Mouse (Mus musculus): ENCODE results near the gene Wdr19. TPM values are rescaled to one million over a fixed set of nuclear protein-coding genes. Genes with fewer than 3 reads are reported as not detected.
"Not testable (repeated sequence)": the region's sequence is repeated elsewhere in the genome, so short reads cannot be mapped to it uniquely, and the experiment has no call there.

Gene Wdr19
- polyA plus RNA-seq, 2 experiments: 0.46 to 0.68 TPM

DNA sequence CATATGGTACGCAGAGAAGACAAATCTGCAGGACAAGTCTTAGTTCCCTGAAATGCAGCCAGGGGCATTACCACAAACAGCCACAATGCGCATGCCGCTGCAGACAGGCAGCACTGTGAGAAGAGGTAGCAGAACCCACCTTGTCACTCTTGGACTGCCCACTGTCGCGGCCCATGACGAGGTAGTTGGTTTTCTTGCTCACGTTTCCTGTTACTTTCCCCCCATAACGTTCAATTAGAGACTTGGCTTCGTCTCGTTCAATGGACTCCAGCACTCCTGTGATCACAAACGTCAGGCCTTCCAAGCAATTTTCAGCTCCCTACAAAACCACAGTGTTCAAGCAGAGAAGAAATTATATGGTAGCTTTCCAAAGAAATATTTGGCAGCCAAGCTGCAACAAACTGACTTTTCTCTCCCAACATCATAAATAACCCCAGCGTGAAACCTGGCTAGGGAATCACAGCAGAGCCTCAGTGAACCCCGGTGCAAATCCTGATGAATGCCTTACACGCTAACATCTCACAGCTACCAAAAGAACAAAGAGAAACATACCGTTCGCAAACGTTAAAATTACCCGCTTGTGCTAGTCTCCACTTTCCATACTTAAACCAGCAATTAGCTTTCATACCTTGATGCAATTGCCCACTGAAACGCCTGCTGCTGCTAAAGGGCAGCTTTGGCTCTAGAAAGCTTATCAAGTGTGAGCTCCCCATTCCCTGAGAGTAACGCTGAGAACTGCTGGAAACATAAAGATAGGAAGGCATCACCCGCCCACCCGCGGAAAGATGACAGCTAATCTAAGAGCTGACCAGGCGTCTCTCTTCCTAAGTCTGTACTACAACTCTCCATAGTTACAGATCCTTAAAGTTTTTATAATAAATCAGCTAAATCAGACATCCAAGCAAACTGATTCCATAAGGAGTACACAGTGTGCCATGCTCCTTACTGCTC, 88.5 kb downstream of the Wdr19 start:
- no peaks in the 10 kb centered on the region for H3K27me3 ChIP-seq (ENCODE audit: control insufficient read depth, insufficient read depth, low read length)
- peaks cover 56% of the 10 kb centered on the region for H3K36me3 ChIP-seq (replicated peaks; ENCODE audit: control insufficient read depth, insufficient read depth, low read depth)
- H3K4me2 ChIP-seq (ENCODE audit: low read depth): no peak overlapping the region
- no peak overlapping the region for H3K9ac ChIP-seq (replicated peaks)
- DNase-seq (ENCODE audit: low read depth in 3 of 3, low spot score in 3 of 3) (peak in 2 of 3 experiments; percentile 27 to 37), ATAC-seq (ENCODE audit: insufficient read depth) (peak; percentile 55; the same call in 1 of the 2 replicates)
- no peak overlapping the region for H3K27ac ChIP-seq
- no peak for TF ChIP-seq CTCF (IDR thresholded peaks at IDR 0.05; ENCODE audit: low read depth)
- H3K4me1 ChIP-seq (replicated peaks; ENCODE audit: control insufficient read depth in 2 of 2, insufficient read depth in 2 of 2, low read length in 1 of 2): peaks cover 2 to 18% of the 10 kb centered on the region in 2 experiments; a peak in 3 of 4 replicates
- H3K9me3 ChIP-seq (ENCODE audit: control insufficient read depth, low read length): no peaks in the 10 kb centered on the region
- no peak overlapping the region for H3K4me3 ChIP-seq (ENCODE audit: insufficient read depth in 1 of 2, low read depth in 2 of 2, low read length in 2 of 2)
- 72% methylated on average over 24 of the region's 24 CpGs for WGBS (ENCODE audit: insufficient replicate concordance)

DNA sequence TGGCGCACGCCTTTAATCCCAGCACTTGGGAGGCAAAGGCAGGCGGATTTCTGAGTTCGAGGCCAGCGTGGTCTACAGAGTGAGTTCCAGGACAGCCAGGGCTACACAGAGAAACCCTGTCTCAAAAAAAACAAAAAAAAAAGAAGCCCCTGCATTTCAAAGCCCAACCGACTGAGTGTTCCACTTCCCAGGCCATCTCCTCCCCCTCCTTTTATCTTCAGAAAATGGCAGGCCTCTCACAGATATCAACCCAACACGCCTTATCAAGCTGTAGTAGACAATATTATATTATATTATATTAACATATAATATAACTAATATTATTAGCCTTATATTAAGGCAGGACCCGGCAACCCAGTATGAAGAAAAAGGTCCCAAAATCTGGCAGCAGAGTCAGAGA, 89.5 kb downstream of the Wdr19 start:
- H3K27me3 ChIP-seq (ENCODE audit: control insufficient read depth, insufficient read depth, low read length); H3K27ac ChIP-seq; H3K4me3 ChIP-seq (ENCODE audit: insufficient read depth in 1 of 2, low read depth in 2 of 2, low read length in 2 of 2); ATAC-seq (ENCODE audit: insufficient read depth); DNase-seq (ENCODE audit: low read depth in 3 of 3, low spot score in 3 of 3); H3K9ac ChIP-seq (replicated peaks); H3K4me2 ChIP-seq (ENCODE audit: low read depth); H3K9me3 ChIP-seq (ENCODE audit: control insufficient read depth, low read length): not testable (repeated sequence)
- 63% methylated on average over 8 of the region's 8 CpGs for WGBS (ENCODE audit: insufficient replicate concordance)
- Histone ChIP-seq H3K36me3 (replicated peaks; ENCODE audit: control insufficient read depth, insufficient read depth, low read depth) (peaks cover 56% of the 10 kb centered on the region), H3K4me1 (replicated peaks; ENCODE audit: control insufficient read depth in 2 of 2, insufficient read depth in 2 of 2, low read length in 1 of 2) (peaks cover 2 to 18% of the 10 kb centered on the region in 2 experiments; a peak in 3 of 4 replicates)

DNA sequence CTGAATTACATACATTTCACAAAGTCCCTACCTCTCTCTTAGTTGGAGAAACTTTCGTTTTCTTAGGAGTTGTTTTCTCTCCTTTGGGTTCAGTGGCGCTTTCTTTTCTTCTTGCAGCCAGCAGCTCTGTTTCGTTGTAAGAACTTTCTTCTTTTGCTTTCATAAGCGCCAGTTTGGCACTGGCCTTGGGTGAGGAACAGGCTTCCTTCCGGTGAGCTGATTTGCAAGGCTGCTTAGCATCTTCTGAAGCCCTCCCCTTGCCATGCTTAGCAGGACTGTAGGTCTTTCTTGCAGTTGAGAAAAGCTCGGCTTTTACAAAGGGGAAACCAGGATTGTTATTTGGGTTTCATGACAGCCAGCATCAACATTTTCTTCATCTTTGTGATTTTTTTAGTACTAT, 94.1 kb downstream of the Wdr19 start:
- DNase-seq (ENCODE audit: low read depth in 3 of 3, low spot score in 3 of 3) (no peak), ATAC-seq (ENCODE audit: insufficient read depth) (no peak)
- Histone ChIP-seq H3K9me3 (ENCODE audit: control insufficient read depth, low read length) (no peaks in the 10 kb centered on the region), H3K4me2 (ENCODE audit: low read depth) (no peak overlapping the region), H3K9ac (replicated peaks) (no peak overlapping the region), H3K36me3 (replicated peaks; ENCODE audit: control insufficient read depth, insufficient read depth, low read depth) (peaks cover 51% of the 10 kb centered on the region), H3K4me3 (ENCODE audit: insufficient read depth in 1 of 2, low read depth in 2 of 2, low read length in 2 of 2) (no peak overlapping the region), H3K4me1 (replicated peaks; ENCODE audit: control insufficient read depth in 2 of 2, insufficient read depth in 2 of 2, low read length in 1 of 2) (peaks cover 2 to 15% of the 10 kb centered on the region in 2 experiments; a peak in 3 of 4 replicates), H3K27me3 (ENCODE audit: control insufficient read depth, insufficient read depth, low read length) (no peaks in the 10 kb centered on the region), H3K27ac (no peak overlapping the region)
- WGBS (ENCODE audit: insufficient replicate concordance): 85% methylated on average over 6 of the region's 6 CpGs
- TF ChIP-seq CTCF (IDR thresholded peaks at IDR 0.05; ENCODE audit: low read depth) (no peak), EP300 (IDR thresholded peaks at IDR 0.05; ENCODE audit: low read depth) (no peak)

DNA sequence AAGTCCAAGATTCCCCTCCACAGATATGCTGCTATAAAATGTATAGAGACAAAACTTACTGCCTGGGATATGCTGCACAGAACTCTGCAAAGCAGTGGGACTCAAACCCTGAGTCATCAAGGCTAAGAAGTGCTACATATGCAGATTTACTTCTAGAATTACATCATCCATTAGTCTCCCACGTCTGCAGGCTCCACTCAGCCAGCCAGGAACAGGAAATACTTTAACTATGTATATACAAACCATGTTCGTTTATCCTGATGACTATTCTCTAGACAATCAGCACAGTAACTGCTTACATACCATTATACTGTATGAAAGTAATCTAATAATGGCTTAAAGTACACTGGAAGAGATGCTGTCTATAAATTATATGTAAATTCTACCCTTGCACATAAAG, 94.8 kb downstream of the Wdr19 start:
- Histone ChIP-seq H3K27ac (no peak overlapping the region), H3K9me3 (ENCODE audit: control insufficient read depth, low read length) (no peaks in the 10 kb centered on the region), H3K4me2 (ENCODE audit: low read depth) (no peak overlapping the region), H3K27me3 (ENCODE audit: control insufficient read depth, insufficient read depth, low read length) (no peaks in the 10 kb centered on the region), H3K36me3 (replicated peaks; ENCODE audit: control insufficient read depth, insufficient read depth, low read depth) (peaks cover 49% of the 10 kb centered on the region), H3K4me1 (replicated peaks; ENCODE audit: control insufficient read depth in 2 of 2, insufficient read depth in 2 of 2, low read length in 1 of 2) (peaks cover 4 to 18% of the 10 kb centered on the region in 2 experiments; a peak in 3 of 4 replicates), H3K4me3 (ENCODE audit: insufficient read depth in 1 of 2, low read depth in 2 of 2, low read length in 2 of 2) (no peak overlapping the region), H3K9ac (replicated peaks) (no peak overlapping the region)
- TF ChIP-seq CTCF (IDR thresholded peaks at IDR 0.05; ENCODE audit: low read depth): no peak
- TF ChIP-seq EP300 (IDR thresholded peaks at IDR 0.05; ENCODE audit: low read depth): no peak
- no peak for ATAC-seq (ENCODE audit: insufficient read depth)
- 45% methylated on average over 2 of the region's 2 CpGs for WGBS (ENCODE audit: insufficient replicate concordance)
- no peak for DNase-seq (ENCODE audit: low read depth in 3 of 3, low spot score in 3 of 3)

DNA sequence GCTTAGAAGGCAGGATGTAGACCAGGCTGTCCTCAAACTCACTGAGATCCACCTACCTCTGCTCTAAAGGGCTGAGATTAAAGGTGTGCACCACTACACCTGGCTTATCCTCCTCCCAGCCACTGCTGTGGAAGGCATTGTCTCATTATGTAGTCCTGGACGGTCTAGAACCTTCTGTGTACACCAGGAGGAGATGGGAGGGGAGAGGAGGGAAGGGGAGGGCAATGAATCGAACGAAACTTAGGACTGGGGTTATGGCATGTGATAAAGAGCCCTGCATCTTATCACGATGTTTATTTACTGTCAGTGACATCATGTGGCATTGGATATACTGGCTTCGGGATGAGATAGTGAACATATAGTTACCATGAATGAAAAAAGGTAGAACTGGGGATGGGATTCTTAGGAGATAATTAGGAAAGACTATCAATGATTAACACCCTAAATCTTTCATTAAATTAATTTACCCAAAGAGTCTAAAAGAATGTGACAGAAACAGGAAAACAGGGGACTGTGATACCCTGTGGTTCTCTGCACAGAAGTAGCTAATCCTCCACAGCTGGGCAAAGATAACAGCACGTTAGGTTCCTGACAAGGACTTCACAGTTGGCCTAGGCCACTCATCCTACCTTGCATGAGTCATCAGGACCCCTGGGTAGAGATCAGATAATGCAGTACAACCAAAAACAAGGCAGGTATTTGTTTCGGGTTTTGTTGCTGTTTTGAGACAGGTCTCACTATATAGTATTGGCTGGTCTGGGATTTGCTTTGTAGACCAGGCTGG, 98.9 kb downstream of the Wdr19 start:
- peak; percentile 80 for ATAC-seq (ENCODE audit: insufficient read depth)
- peaks cover 46% of the 10 kb centered on the region for H3K36me3 ChIP-seq (replicated peaks; ENCODE audit: control insufficient read depth, insufficient read depth, low read depth)
- no peaks in the 10 kb centered on the region for H3K27me3 ChIP-seq (ENCODE audit: control insufficient read depth, insufficient read depth, low read length)
- no peak overlapping the region; the same call in 1 of the 2 replicates for H3K27ac ChIP-seq
- H3K4me1 ChIP-seq (replicated peaks; ENCODE audit: control insufficient read depth in 2 of 2, insufficient read depth in 2 of 2, low read length in 1 of 2): peaks cover 4 to 14% of the 10 kb centered on the region in 2 experiments; a peak in 3 of 4 replicates
- no peak overlapping the region for H3K4me3 ChIP-seq (ENCODE audit: insufficient read depth in 1 of 2, low read depth in 2 of 2, low read length in 2 of 2)
- TF ChIP-seq EP300 (IDR thresholded peaks at IDR 0.05; ENCODE audit: low read depth) (peak; percentile 53), CTCF (IDR thresholded peaks at IDR 0.05; ENCODE audit: low read depth) (no peak)
- WGBS (ENCODE audit: insufficient replicate concordance): 21% methylated on average over 7 of the region's 7 CpGs
- H3K9ac ChIP-seq (replicated peaks): no peak overlapping the region
- DNase-seq (ENCODE audit: low read depth in 3 of 3, low spot score in 3 of 3): peak in 1 of 3 experiments; percentile 18
- H3K4me2 ChIP-seq (ENCODE audit: low read depth): no peak overlapping the region
- no peaks in the 10 kb centered on the region for H3K9me3 ChIP-seq (ENCODE audit: control insufficient read depth, low read length)

DNA sequence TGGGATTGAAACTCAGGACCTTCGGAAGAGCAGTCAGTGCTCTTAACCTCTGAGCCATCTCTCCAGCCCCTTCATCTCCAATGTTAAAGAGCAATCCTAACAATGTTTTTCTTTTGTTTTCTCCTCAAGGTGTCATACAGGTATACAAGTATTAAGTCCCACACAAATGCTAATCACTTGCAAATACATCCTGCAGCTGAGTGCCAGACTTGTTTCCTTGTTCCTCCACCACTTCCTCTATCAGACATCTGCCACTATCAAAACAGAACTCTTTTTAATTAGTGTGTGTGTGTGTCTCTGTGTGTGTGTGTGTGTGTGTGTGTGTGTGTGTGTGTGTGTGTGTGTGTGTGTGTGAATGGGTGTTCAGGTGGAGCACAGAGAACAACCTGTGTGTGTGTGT, 100.1 kb downstream of the Wdr19 start:
- H3K9ac ChIP-seq (replicated peaks); DNase-seq (ENCODE audit: low read depth in 3 of 3, low spot score in 3 of 3); H3K27me3 ChIP-seq (ENCODE audit: control insufficient read depth, insufficient read depth, low read length); H3K4me3 ChIP-seq (ENCODE audit: insufficient read depth in 1 of 2, low read depth in 2 of 2, low read length in 2 of 2); H3K4me2 ChIP-seq (ENCODE audit: low read depth); ATAC-seq (ENCODE audit: insufficient read depth); H3K27ac ChIP-seq; H3K9me3 ChIP-seq (ENCODE audit: control insufficient read depth, low read length): not testable (repeated sequence)
- 87% methylated on average over 1 of the region's 1 CpGs for WGBS (ENCODE audit: insufficient replicate concordance)
- Histone ChIP-seq H3K36me3 (replicated peaks; ENCODE audit: control insufficient read depth, insufficient read depth, low read depth) (peaks cover 40% of the 10 kb centered on the region), H3K4me1 (replicated peaks; ENCODE audit: control insufficient read depth in 2 of 2, insufficient read depth in 2 of 2, low read length in 1 of 2) (peaks cover 4 to 14% of the 10 kb centered on the region in 2 experiments; a peak in 3 of 4 replicates)
